Mouse (Mus musculus) 3T3-L1 (cell line): ENCODE data around the gene Psmb1.
A peak's percentile ranks its signal among the peaks of the same experiment; 100 is the strongest.
"Not testable (repeated sequence)": the region's sequence is repeated elsewhere in the genome, so short reads cannot be mapped to it uniquely, and the experiment has no call there.

ENCODE experiments used
- DNase-seq: peaks from one replicate; pipeline ENCODE4 v3.0.0-alpha.2; 2015; ENCODE audit warnings: low read depth, low spot score

Psmb1 gene

GRCm38 (mm10) chr17:15461921-15462495 lies 37.5 kb downstream of the Psmb1 start:
- DNase-seq = no peak

- DNase-seq = no peak
These were observed 39.8 kb downstream of the Psmb1 start for GRCm38 (mm10) chr17:15459761-15460160.

GRCm38 (mm10) chr17:15456595-15456994 lies 43.0 kb downstream of the Psmb1 start:
- DNase-seq = no peak

GRCm38 (mm10) chr17:15455203-15455602 lies 44.3 kb downstream of the Psmb1 start:
- DNase-seq = peak; percentile 13

GRCm38 (mm10) chr17:15449606-15450005 lies 49.9 kb downstream of the Psmb1 start:
- no peak for DNase-seq

GRCm38 (mm10) chr17:15449144-15449543 lies 50.4 kb downstream of the Psmb1 start:
- not testable (repeated sequence) for DNase-seq

- no peak for DNase-seq
These were observed 51.7 kb downstream of the Psmb1 start for GRCm38 (mm10) chr17:15447831-15448230.

GRCm38 (mm10) chr17:15445421-15445820 lies 54.1 kb downstream of the Psmb1 start:
- DNase-seq = no peak

- no peak for DNase-seq
These were observed 59.0 kb downstream of the Psmb1 start for GRCm38 (mm10) chr17:15440463-15441121.

- no peak for DNase-seq
These were observed 59.5 kb downstream of the Psmb1 start for GRCm38 (mm10) chr17:15440067-15440462.

- no peak for DNase-seq
These were observed 64.8 kb downstream of the Psmb1 start for GRCm38 (mm10) chr17:15434748-15435147.

- DNase-seq = no peak
These were observed 67.5 kb downstream of the Psmb1 start for GRCm38 (mm10) chr17:15432036-15432435.

- DNase-seq = no peak
These were observed 68.0 kb downstream of the Psmb1 start for GRCm38 (mm10) chr17:15431551-15431950.

GRCm38 (mm10) chr17:15431021-15431514 lies 68.5 kb downstream of the Psmb1 start:
- DNase-seq = no peak

GRCm38 (mm10) chr17:15429937-15430336 lies 69.6 kb downstream of the Psmb1 start:
- no peak for DNase-seq

- DNase-seq = peak; percentile 8
These were observed 70.1 kb downstream of the Psmb1 start for GRCm38 (mm10) chr17:15429451-15429850.

GRCm38 (mm10) chr17:15425931-15426330 lies 73.6 kb downstream of the Psmb1 start:
- no peak for DNase-seq
